In the genomic region with DNA sequence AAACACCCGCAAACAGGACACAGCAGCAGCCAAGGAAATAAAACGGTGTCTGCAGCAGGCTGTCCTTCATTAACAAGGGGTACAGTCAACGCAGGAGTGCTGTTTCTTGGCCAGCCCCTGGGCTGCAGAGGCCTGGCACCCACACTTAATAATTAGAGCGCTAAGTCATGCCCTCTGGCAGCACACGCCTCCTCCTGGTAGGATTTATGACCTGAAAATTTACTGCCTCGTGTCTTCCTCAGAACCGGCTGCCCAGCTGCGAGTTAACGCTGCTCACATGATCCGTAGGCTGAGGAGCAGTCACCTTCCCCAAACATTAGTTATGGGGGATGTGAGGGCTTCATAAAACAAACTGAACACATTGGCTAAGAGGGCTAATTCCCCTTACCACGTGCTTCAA, we compare ENCODE assay signal across 13 mouse cellular contexts. TPM values are rescaled to one million over a fixed set of nuclear protein-coding genes. Genes with fewer than 3 reads are reported as not detected.
DNase-seq lines count a peak whose midpoint lies in the region; ATAC-seq lines count a peak whose summit lies in the region.
"Had no signal": no experiment of that assay in that cellular context is flagged by ENCODE, and none has a peak within 500 bp of the region (broad histone marks: within the 10 kb centered on the region; RNA-seq: fewer than 3 reads in every experiment).

No protein-coding gene starts in this region.

- peaks cover 4% of the 10 kb centered on the region; the same call in 1 of the 2 replicates for H3K9me3 ChIP-seq in heart, embryonic 13.5 days
- H3K9me3 ChIP-seq in limb, embryonic 13.5 days = no peaks in the 10 kb centered on the region

- intact Hi-C loops in left cerebral cortex, postnatal 10 days (cut with DNase I) = loop anchor here (5.0 kb wide), 1 partner anchor 68 kb away; a partner anchor contains a TSS
- intact Hi-C loops in left cerebral cortex, postnatal 36 days (cut with DNase I) = no loop called here

- no peak overlapping the region for H3K4me3 ChIP-seq in heart, embryonic 13.5 days
- no peak overlapping the region for H3K4me3 ChIP-seq in limb, embryonic 13.5 days
- H3K4me3 ChIP-seq: midbrain, embryonic 12.5 days had no signal

- 0 out of 2 replicates have a peak, but pooled peaks cover 6% of the 10 kb centered on the region for H3K27me3 ChIP-seq in heart, embryonic 13.5 days (replicated peaks)
- H3K27me3 ChIP-seq in limb, embryonic 13.5 days = no peaks in the 10 kb centered on the region
- H3K27me3 ChIP-seq: midbrain, embryonic 12.5 days had no signal

- WGBS in heart, embryonic 13.5 days = 87% methylated on average over 11 of the region's 11 CpGs
- 12% methylated on average over 11 of the region's 11 CpGs for WGBS in limb, embryonic 13.5 days

- H3K4me2 ChIP-seq in heart, embryonic 13.5 days = no peak overlapping the region
- peak overlapping the region; percentile 2 for H3K4me2 ChIP-seq in limb, embryonic 13.5 days (replicated peaks)
- H3K4me2 ChIP-seq: heart, embryonic 11.5 days; liver, embryonic 11.5 days; midbrain, embryonic 12.5 days had no signal

- no peak for ATAC-seq in heart, embryonic 13.5 days (ENCODE audit: extremely low read depth, insufficient number of reproducible peaks, low FRiP score, low TSS enrichment)
- ATAC-seq in limb, embryonic 13.5 days (ENCODE audit: low FRiP score, low read depth) = no peak

- DNase-seq in heart, adult 8-10 months (ENCODE audit: low spot score) = no peak
- DNase-seq in MN1 (ENCODE audit: low spot score) = peak; percentile 88
- DNase-seq in forelimb bud, embryonic 11.5 days (ENCODE audit: low read depth, low spot score) = peak; percentile 76
- no peak for DNase-seq in left cerebral cortex, postnatal 10 days (ENCODE audit: extremely low spot score in 1 of 2, low spot score in 2 of 2)
- DNase-seq in right cerebral cortex, postnatal 14 days = no peak
- DNase-seq in left cerebral cortex, postnatal 36 days (ENCODE audit: low spot score in 2 of 2) = no peak
- DNase-seq: cerebellum, adult 8-10 months had no signal

- H3K36me3 ChIP-seq in heart, embryonic 13.5 days = peaks cover 69% of the 10 kb centered on the region
- peaks cover 66% of the 10 kb centered on the region for H3K36me3 ChIP-seq in limb, embryonic 13.5 days

- H3K27ac ChIP-seq in heart, embryonic 13.5 days (replicated peaks) = no peak overlapping the region
- H3K27ac ChIP-seq in limb, embryonic 13.5 days = peak overlapping the region; percentile 63
- H3K27ac ChIP-seq: midbrain, embryonic 12.5 days had no signal

- H3K4me1 ChIP-seq in heart, embryonic 13.5 days = peaks cover 27% of the 10 kb centered on the region
- peaks cover 51% of the 10 kb centered on the region for H3K4me1 ChIP-seq in limb, embryonic 13.5 days

- 0 out of 2 replicates have a peak overlapping the region, but pooled peaks have one; percentile 28 for H3K9ac ChIP-seq in heart, embryonic 13.5 days
- peak overlapping the region; percentile 40 for H3K9ac ChIP-seq in limb, embryonic 13.5 days
- H3K9ac ChIP-seq: midbrain, embryonic 12.5 days had no signal

RNA-seq across cellular contexts. Expression of a gene that starts 3.5 kb away (rescaled TPM):
- polyA plus RNA-seq in heart, embryonic 13.5 days (2015; fragmentation: Nextera tagmentation; extraction: Ambion mirVana) = 7.6 and 7.7 TPM in 2 replicates
- 10 to 100 TPM; 25.8 to 30.2 (median 27.8) TPM for total RNA-seq in heart, adult 8-10 months (2022)
- 18.6 and 18.8 TPM in 2 replicates for polyA plus RNA-seq in limb, embryonic 13.5 days (2015; fragmentation: Nextera tagmentation; extraction: Ambion mirVana)
- 10 to 100 TPM; 47.1 to 50.0 TPM for total RNA-seq in left cerebral cortex, postnatal 10 days (2021)
- 10 to 100 TPM; 41.6 to 44.2 TPM for total RNA-seq in left cerebral cortex, postnatal 36 days (2021)

RNA-seq across cellular contexts. Expression of a gene that starts 33.2 kb away (rescaled TPM):
- 0.16 and 0.20 TPM in 2 replicates for polyA plus RNA-seq in heart, embryonic 13.5 days (2015; fragmentation: Nextera tagmentation; extraction: Ambion mirVana)
- total RNA-seq in heart, adult 8-10 months (2022) = 1 to 10 TPM; 3.7 to 9.2 (median 4.8) TPM
- 0.38 and 0.55 TPM in 2 replicates for polyA plus RNA-seq in limb, embryonic 13.5 days (2015; fragmentation: Nextera tagmentation; extraction: Ambion mirVana)
- total RNA-seq in left cerebral cortex, postnatal 10 days (2021) = under 1 TPM; 0.20 to 0.43 TPM
- total RNA-seq in left cerebral cortex, postnatal 36 days (2021) = under 1 TPM; 0.23 to 0.81 TPM
- polyA plus RNA-seq: intestine, embryonic 14.5 days had no signal

Comparison
In these comparisons a context has a peak if more than half of its experiments do, and no peak if none do; other contexts are left out.
1. DNase-seq: peak in MN1 (single experiment) and forelimb bud, embryonic 11.5 days (single experiment); none in heart, adult 8-10 months (single experiment), left cerebral cortex, postnatal 10 days (0 of 2), right cerebral cortex, postnatal 14 days (single experiment) and left cerebral cortex, postnatal 36 days (0 of 2).